Comparison of ENCODE assay signal across 16 mouse cellular contexts in genomic region chr5:136533371-136534276, GRCm38 (mm10). TPM values are rescaled to one million over a fixed set of nuclear protein-coding genes. Genes with fewer than 3 reads are reported as not detected.
A peak's percentile ranks its signal among the peaks of the same experiment; 100 is the strongest.
DNase-seq lines count a peak whose midpoint lies in the region; ATAC-seq and TF ChIP-seq lines count a peak whose summit lies in the region.
"Had no signal": no experiment of that assay in that cellular context is flagged by ENCODE, and none has a peak within 500 bp of the region (broad histone marks: within the 10 kb centered on the region; RNA-seq: fewer than 3 reads in every experiment).

No protein-coding gene starts in this region.

- no peak for ATAC-seq in liver, embryonic 12.5 days
- ATAC-seq: forebrain, embryonic 13.5 days; liver, postnatal 0 days; midbrain, embryonic 16.5 days; Patski had no signal

- H3K79me2 ChIP-seq in liver, adult 2 months (ENCODE audit: control insufficient read depth, insufficient read depth, low read length), result peaks cover 36% of the 10 kb centered on the region

- H3K4me3 ChIP-seq in liver, adult 2 months (ENCODE audit: insufficient read depth, low read depth, low read length), result no peak overlapping the region
- H3K4me3 ChIP-seq in liver, embryonic 12.5 days, result no peak overlapping the region
- H3K4me3 ChIP-seq in embryonic fibroblast, embryonic 13.5 days (ENCODE audit: insufficient read depth, low read length), result no peak overlapping the region
- no peak overlapping the region for H3K4me3 ChIP-seq in thymus, adult 2 months (ENCODE audit: control insufficient read depth, insufficient read depth, low read length)
- H3K4me3 ChIP-seq: embryonic facial prominence, embryonic 12.5 days; forebrain, embryonic 13.5 days; neural tube, embryonic 13.5 days had no signal

- DNase-seq in liver, adult 2 months (ENCODE audit: extremely low read depth, low read depth, low spot score), result peak; percentile 66
- peak; percentile 72 to 79 for DNase-seq in kidney, adult 8-10 months
- DNase-seq in lung, postnatal 25 days (ENCODE audit: low spot score), result peak; percentile 29
- no peak for DNase-seq in spleen, postnatal 10 days (ENCODE audit: low spot score in 2 of 2)
- no peak for DNase-seq in natural killer cell, adult 2 months (ENCODE audit: low spot score in 2 of 2)
- DNase-seq in thymus, adult 2 months, result no peak
- DNase-seq: cerebellum, postnatal 36 days; liver, postnatal 0 days; retina, postnatal 1 day had no signal

- no peak overlapping the region for H3K4me2 ChIP-seq in liver, embryonic 12.5 days
- H3K4me2 ChIP-seq: embryonic facial prominence, embryonic 12.5 days; forebrain, embryonic 13.5 days; neural tube, embryonic 13.5 days had no signal

- no peak overlapping the region for H3K27ac ChIP-seq in liver, adult 2 months (replicated peaks; ENCODE audit: insufficient read depth, low read depth, low read length)
- H3K27ac ChIP-seq in liver, embryonic 12.5 days, result no peak overlapping the region
- H3K27ac ChIP-seq in embryonic fibroblast, embryonic 13.5 days (ENCODE audit: insufficient read depth, low read length), result peak overlapping the region; percentile 72; the same call in 1 of the 2 replicates
- no peak overlapping the region; the same call in 1 of the 2 replicates for H3K27ac ChIP-seq in thymus, adult 2 months (ENCODE audit: control insufficient read depth, insufficient read depth, low read length)
- H3K27ac ChIP-seq: embryonic facial prominence, embryonic 12.5 days; forebrain, embryonic 13.5 days; neural tube, embryonic 13.5 days had no signal

- H3K27me3 ChIP-seq in liver, adult 2 months (ENCODE audit: control insufficient read depth, insufficient read depth, low read length), result no peaks in the 10 kb centered on the region
- H3K27me3 ChIP-seq in liver, embryonic 12.5 days (replicated peaks), result no peaks in the 10 kb centered on the region
- H3K27me3 ChIP-seq in thymus, adult 2 months (ENCODE audit: control insufficient read depth, insufficient read depth, low read length), result no peaks in the 10 kb centered on the region
- H3K27me3 ChIP-seq: embryonic facial prominence, embryonic 12.5 days; forebrain, embryonic 13.5 days; neural tube, embryonic 13.5 days; Patski had no signal

- H3K9ac ChIP-seq in liver, adult 2 months (ENCODE audit: low read depth, low read length), result no peak overlapping the region
- no peak overlapping the region for H3K9ac ChIP-seq in liver, embryonic 12.5 days
- H3K9ac ChIP-seq: embryonic facial prominence, embryonic 12.5 days; forebrain, embryonic 13.5 days; liver, postnatal 0 days; neural tube, embryonic 13.5 days had no signal

- no peak for TF ChIP-seq CTCF in liver, adult 2 months (IDR thresholded peaks at IDR 0.05; ENCODE audit: low read depth, low read length)
- TF ChIP-seq CTCF in embryonic fibroblast, embryonic 13.5 days (IDR thresholded peaks at IDR 0.05; ENCODE audit: borderline replicate concordance, insufficient read depth, low read length), result no peak
- no peak for TF ChIP-seq CTCF in thymus, adult 2 months (IDR thresholded peaks at IDR 0.05; ENCODE audit: borderline replicate concordance, control insufficient read depth, extremely low read depth, insufficient read depth, low read length, poor library complexity)

- no peaks in the 10 kb centered on the region for H3K36me3 ChIP-seq in liver, adult 2 months (ENCODE audit: control insufficient read depth, insufficient read depth, low read length)
- no peaks in the 10 kb centered on the region for H3K36me3 ChIP-seq in liver, embryonic 12.5 days
- H3K36me3 ChIP-seq in thymus, adult 2 months (ENCODE audit: control insufficient read depth, insufficient read depth, low read length), result no peaks in the 10 kb centered on the region
- H3K36me3 ChIP-seq: embryonic facial prominence, embryonic 12.5 days; neural tube, embryonic 13.5 days had no signal

- TF ChIP-seq POLR2A in liver, adult 2 months (IDR thresholded peaks at IDR 0.05; ENCODE audit: extremely low read depth, insufficient read depth, low read length), result no peak
- TF ChIP-seq POLR2A in embryonic fibroblast, embryonic 13.5 days (IDR thresholded peaks at IDR 0.05; ENCODE audit: low read depth, low read length), result no peak
- no peak for TF ChIP-seq POLR2A in thymus, adult 2 months (IDR thresholded peaks at IDR 0.05; ENCODE audit: control insufficient read depth, extremely low read depth, insufficient read depth, low read length, poor library complexity)

- H3K9me3 ChIP-seq in liver, embryonic 12.5 days (replicated peaks), result no peaks in the 10 kb centered on the region
- H3K9me3 ChIP-seq: embryonic facial prominence, embryonic 12.5 days; forebrain, embryonic 13.5 days; neural tube, embryonic 13.5 days had no signal

- peaks cover 27% of the 10 kb centered on the region for H3K4me1 ChIP-seq in liver, adult 2 months (ENCODE audit: control insufficient read depth, insufficient read depth, low read length)
- peaks cover 59% of the 10 kb centered on the region for H3K4me1 ChIP-seq in liver, embryonic 12.5 days
- H3K4me1 ChIP-seq in embryonic fibroblast, embryonic 13.5 days (ENCODE audit: control insufficient read depth, insufficient read depth, low read length), result peaks cover 22% of the 10 kb centered on the region
- no peaks in the 10 kb centered on the region; the same call in 1 of the 2 replicates for H3K4me1 ChIP-seq in thymus, adult 2 months (replicated peaks; ENCODE audit: control insufficient read depth, insufficient read depth, low read length)
- H3K4me1 ChIP-seq: embryonic facial prominence, embryonic 12.5 days had no signal

- 21% methylated on average over 11 of the region's 11 CpGs for WGBS in liver, adult 2 months
- WGBS in liver, embryonic 12.5 days (ENCODE audit: insufficient replicate concordance), result 68% methylated on average over 11 of the region's 11 CpGs
- WGBS in thymus, adult 2 months, result 82% methylated on average over 11 of the region's 11 CpGs

RNA-seq across cellular contexts. Expression of gene Cux1, which starts 33.7 kb away (rescaled TPM):
- total RNA-seq in liver, adult 2 months (2014; rRNA removed), result 9.5 and 12.6 TPM in 2 replicates
- 11.6 and 12.6 TPM in 2 replicates for polyA plus RNA-seq in liver, adult 2 months (2012; rRNA removed)
- 29.8 and 31.7 TPM in 2 replicates for polyA plus RNA-seq in liver, embryonic 12.5 days (2016; fragmentation: Nextera tagmentation; extraction: Ambion mirVana)
- polyA plus RNA-seq in embryonic fibroblast, embryonic 13.5 days (2011; ENCODE audit: insufficient read length, low read depth, missing spikeins), result 48.4 and 80.9 TPM in 2 replicates
- polyA plus RNA-seq in thymus, adult 2 months (2012; rRNA removed), result 164 and 205 TPM in 2 replicates

Comparison
In these comparisons a context has a peak if more than half of its experiments do, and no peak if none do; other contexts are left out.
1. DNase-seq: peak in liver, adult 2 months (single experiment), kidney, adult 8-10 months (2 of 2) and lung, postnatal 25 days (single experiment); none in spleen, postnatal 10 days (0 of 2), natural killer cell, adult 2 months (0 of 2) and thymus, adult 2 months (single experiment).